Mouse (Mus musculus): ENCODE results near the gene Dcun1d3.

Dcun1d3 gene

GRCm38 (mm10) chr7:119895639-119896512 lies at the start of gene Dcun1d3, which contains the start of gene Lyrm1:
Gene Dcun1d3 (minus strand): TSS chr7:119896298.
Gene Lyrm1 (plus strand): TSS chr7:119895861.
- DNase-seq, result peak; percentile 99

GRCm38 (mm10) chr7:119941569-119941968 lies 45.5 kb upstream of the Dcun1d3 start:
- no peak for DNase-seq

GRCm38 (mm10) chr7:119937036-119937435 lies 40.9 kb upstream of the Dcun1d3 start:
- DNase-seq, result no peak

GRCm38 (mm10) chr7:119936321-119936720 lies 40.2 kb upstream of the Dcun1d3 start:
- DNase-seq, result no peak

- no peak for DNase-seq
Measured at GRCm38 (mm10) chr7:119928783-119929440, 32.8 kb upstream of the Dcun1d3 start.

- DNase-seq, result no peak
Measured at GRCm38 (mm10) chr7:119921054-119921453, 25.0 kb upstream of the Dcun1d3 start.

- DNase-seq, result no peak
Measured at GRCm38 (mm10) chr7:119920457-119920856, 24.4 kb upstream of the Dcun1d3 start.

- no peak for DNase-seq
Measured at GRCm38 (mm10) chr7:119911727-119912126, 15.6 kb upstream of the Dcun1d3 start.

GRCm38 (mm10) chr7:119906523-119907215 lies 10.6 kb upstream of the Dcun1d3 start:
- DNase-seq, result no peak

GRCm38 (mm10) chr7:119899386-119900057 lies 3.4 kb upstream of the Dcun1d3 start:
- no peak for DNase-seq

- no peak for DNase-seq
Measured at GRCm38 (mm10) chr7:119898247-119898856, 2.3 kb upstream of the Dcun1d3 start.

- no peak for DNase-seq
Measured at GRCm38 (mm10) chr7:119897521-119898109, 1.5 kb upstream of the Dcun1d3 start.

GRCm38 (mm10) chr7:119894818-119895544 lies 1.1 kb downstream of the Dcun1d3 start:
- peak; percentile 23 for DNase-seq

GRCm38 (mm10) chr7:119892742-119893141 lies 3.4 kb downstream of the Dcun1d3 start:
- DNase-seq, result no peak

- no peak for DNase-seq
Measured at GRCm38 (mm10) chr7:119892198-119892597, 3.9 kb downstream of the Dcun1d3 start.

GRCm38 (mm10) chr7:119887887-119888286 lies 8.2 kb downstream of the Dcun1d3 start:
- DNase-seq, result no peak

GRCm38 (mm10) chr7:119881229-119881628 lies 14.9 kb downstream of the Dcun1d3 start:
- no peak for DNase-seq

- DNase-seq, result no peak
Measured at GRCm38 (mm10) chr7:119880345-119880744, 15.8 kb downstream of the Dcun1d3 start.

- no peak for DNase-seq
Measured at GRCm38 (mm10) chr7:119879171-119879570, 16.9 kb downstream of the Dcun1d3 start.

- no peak for DNase-seq
Measured at GRCm38 (mm10) chr7:119875776-119876440, 20.2 kb downstream of the Dcun1d3 start.

GRCm38 (mm10) chr7:119873050-119873449 lies 23.0 kb downstream of the Dcun1d3 start:
- no peak for DNase-seq
